Mouse (Mus musculus): ENCODE data around the gene Ranbp3. TPM values are rescaled to one million over a fixed set of nuclear protein-coding genes. Genes with fewer than 3 reads are reported as not detected.
"Not testable (repeated sequence)": the region's sequence is repeated elsewhere in the genome, so short reads cannot be mapped to it uniquely, and the experiment has no call there.

Gene Ranbp3
- 98.4 and 120 TPM in 2 replicates for polyA plus RNA-seq (2012; rRNA removed)

DNA sequence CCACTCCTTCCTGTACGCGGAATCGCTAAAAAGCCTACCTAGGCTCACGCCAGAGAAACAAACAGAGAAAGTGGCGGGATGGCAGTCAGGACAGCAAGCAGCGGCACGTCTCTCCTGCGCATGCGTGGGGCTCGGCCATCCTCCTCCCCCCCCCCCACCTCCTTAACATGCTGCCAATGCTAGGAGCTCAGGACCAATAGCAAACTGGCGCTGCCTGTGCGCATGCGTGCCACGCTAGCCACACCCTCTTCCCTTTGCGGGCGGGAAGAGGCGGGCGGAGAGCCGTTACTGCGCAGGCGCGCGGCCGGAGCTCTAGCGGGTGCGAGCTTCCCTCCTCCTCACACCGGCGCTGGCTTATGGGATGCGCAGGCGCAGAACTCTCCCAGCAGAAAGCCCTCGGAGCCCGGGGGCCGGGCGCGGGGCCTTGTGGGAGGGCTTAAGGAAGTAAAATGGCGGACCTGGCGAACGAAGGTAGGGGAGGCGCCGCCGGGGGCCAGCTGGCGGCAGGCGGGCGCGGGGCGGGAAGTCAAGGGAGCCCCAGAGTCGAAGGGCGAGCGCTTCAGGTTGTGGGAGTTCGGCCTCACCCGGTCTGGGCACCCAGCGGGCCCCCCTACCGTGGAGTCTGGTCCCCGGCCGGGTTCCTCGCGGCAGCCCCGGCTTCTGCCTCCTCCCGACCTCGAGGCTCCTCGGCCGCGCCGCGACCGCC lies at the start of gene Ranbp3:
Gene Ranbp3 (plus strand): TSS at position 354 of the 706 bp plus-strand sequence.
- no peaks in the 10 kb centered on the region for H3K27me3 ChIP-seq (ENCODE audit: control insufficient read depth, insufficient read depth, low read length)
- TF ChIP-seq CTCF (IDR thresholded peaks at IDR 0.05; ENCODE audit: control insufficient read depth, insufficient read depth, insufficient replicate concordance, low read depth, low read length), result no peak
- TF ChIP-seq POLR2A (IDR thresholded peaks at IDR 0.05; ENCODE audit: control insufficient read depth, low read depth, low read length), result peak; percentile 70
- H3K36me3 ChIP-seq (ENCODE audit: control insufficient read depth, insufficient read depth, low read length), result no peaks in the 10 kb centered on the region
- H3K4me3 ChIP-seq (ENCODE audit: control insufficient read depth, low read depth, low read length), result peak within 1 kb of the TSS; percentile 94
- H3K27ac ChIP-seq (ENCODE audit: control insufficient read depth, insufficient read depth, low read depth, low read length), result peak within 1 kb of the TSS; percentile 95
- H3K4me1 ChIP-seq (ENCODE audit: control insufficient read depth, insufficient read depth, low read length), result peaks cover 10% of the 10 kb centered on the region

DNA sequence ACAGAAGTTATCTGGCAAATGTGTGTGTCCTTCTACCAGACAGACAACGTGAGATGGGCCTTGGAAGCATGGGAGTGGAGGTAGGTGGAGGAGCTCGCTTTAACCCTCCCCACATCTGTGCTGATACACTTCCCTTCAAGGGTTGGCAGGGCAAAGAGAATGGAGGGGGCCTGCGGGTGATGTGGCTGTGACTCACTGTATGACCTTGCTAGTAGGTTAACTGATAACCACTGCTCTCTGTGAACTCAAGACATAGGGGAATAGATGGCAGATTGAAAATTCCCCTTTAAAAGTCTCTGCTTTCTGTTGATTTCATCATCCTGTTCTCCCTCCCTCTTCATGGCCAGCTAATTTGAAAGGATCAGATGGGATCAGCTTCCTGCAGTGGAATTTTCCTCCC lies 47.6 kb upstream of the Ranbp3 start:
- H3K36me3 ChIP-seq (ENCODE audit: control insufficient read depth, insufficient read depth, low read length), result no peaks in the 10 kb centered on the region; the same call in 1 of the 2 replicates
- TF ChIP-seq POLR2A (IDR thresholded peaks at IDR 0.05; ENCODE audit: control insufficient read depth, low read depth, low read length), result no peak
- no peak for TF ChIP-seq CTCF (IDR thresholded peaks at IDR 0.05; ENCODE audit: control insufficient read depth, insufficient read depth, insufficient replicate concordance, low read depth, low read length)
- no peak overlapping the region for H3K4me3 ChIP-seq (ENCODE audit: control insufficient read depth, low read depth, low read length)
- peaks cover 15% of the 10 kb centered on the region for H3K4me1 ChIP-seq (ENCODE audit: control insufficient read depth, insufficient read depth, low read length)
- no peak overlapping the region for H3K27ac ChIP-seq (ENCODE audit: control insufficient read depth, insufficient read depth, low read depth, low read length)
- no peaks in the 10 kb centered on the region for H3K27me3 ChIP-seq (ENCODE audit: control insufficient read depth, insufficient read depth, low read length)

DNA sequence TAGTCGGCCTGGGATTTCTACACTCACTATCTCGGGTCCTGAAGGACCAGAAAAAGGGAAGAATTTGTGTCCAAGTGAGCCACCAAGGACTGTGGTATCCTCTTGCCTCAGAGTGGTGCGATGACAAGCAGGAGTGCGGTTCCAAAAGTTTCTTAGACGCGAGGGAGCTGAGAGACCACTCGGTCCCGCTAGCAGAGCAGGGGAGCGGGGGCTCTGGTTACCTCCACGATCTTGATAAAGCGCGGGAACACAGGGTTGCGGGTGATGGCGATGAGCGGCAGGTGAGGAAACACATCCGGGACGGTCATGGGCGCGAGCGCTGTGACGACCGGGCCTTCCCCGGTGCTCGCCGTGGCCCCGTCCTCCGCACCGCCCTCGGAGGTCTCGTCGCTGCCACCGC lies 46.8 kb upstream of the Ranbp3 start:
- peaks cover 15% of the 10 kb centered on the region for H3K4me1 ChIP-seq (ENCODE audit: control insufficient read depth, insufficient read depth, low read length)
- no peak overlapping the region; the same call in 1 of the 2 replicates for H3K27ac ChIP-seq (ENCODE audit: control insufficient read depth, insufficient read depth, low read depth, low read length)
- peak overlapping the region; percentile 93 for H3K4me3 ChIP-seq (ENCODE audit: control insufficient read depth, low read depth, low read length)
- TF ChIP-seq CTCF (IDR thresholded peaks at IDR 0.05; ENCODE audit: control insufficient read depth, insufficient read depth, insufficient replicate concordance, low read depth, low read length), result no peak
- no peak for TF ChIP-seq POLR2A (IDR thresholded peaks at IDR 0.05; ENCODE audit: control insufficient read depth, low read depth, low read length)
- H3K27me3 ChIP-seq (ENCODE audit: control insufficient read depth, insufficient read depth, low read length), result no peaks in the 10 kb centered on the region
- H3K36me3 ChIP-seq (ENCODE audit: control insufficient read depth, insufficient read depth, low read length), result no peaks in the 10 kb centered on the region; the same call in 1 of the 2 replicates

DNA sequence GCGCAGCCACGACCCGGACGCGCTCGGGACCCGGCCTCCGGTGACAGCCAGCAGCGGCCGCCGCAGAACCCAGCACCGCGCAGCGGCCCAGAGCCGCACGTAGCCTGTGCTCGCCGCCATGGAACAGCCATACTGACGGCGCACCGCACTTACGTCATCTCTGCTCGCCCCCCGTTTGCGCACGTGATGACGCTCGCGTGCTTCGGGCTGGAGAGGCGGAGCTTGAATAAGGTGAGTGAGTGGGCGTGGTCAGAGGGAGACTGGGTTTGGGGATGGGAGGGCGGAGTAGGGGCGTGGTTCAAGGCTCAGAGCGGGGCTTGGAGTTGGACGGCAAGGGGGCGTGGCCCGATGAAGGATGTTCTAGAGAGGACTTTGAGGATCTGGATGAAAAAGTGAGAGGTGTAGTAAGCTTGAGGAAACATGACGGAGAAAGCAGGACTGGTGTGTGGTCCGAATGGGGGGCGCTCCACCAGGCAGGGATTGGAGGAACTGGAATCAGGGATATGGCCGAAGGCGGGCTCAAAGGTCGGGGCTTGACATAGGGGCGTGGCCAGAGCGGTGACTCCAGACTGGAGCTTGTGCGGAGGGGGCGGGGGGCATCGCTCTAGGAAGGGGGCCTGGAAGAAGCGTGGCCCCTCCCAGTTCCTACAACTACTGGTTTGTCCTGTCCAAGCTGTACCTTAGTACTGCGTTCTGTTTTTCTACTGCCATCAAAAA lies 46.2 kb upstream of the Ranbp3 start, which contains the start of gene Lonp1:
Gene Lonp1 (minus strand): TSS at position 134 of the 717 bp plus-strand sequence.
- TF ChIP-seq CTCF (IDR thresholded peaks at IDR 0.05; ENCODE audit: control insufficient read depth, insufficient read depth, insufficient replicate concordance, low read depth, low read length), result no peak
- peak; percentile 70; the same call in 1 of the 2 replicates for TF ChIP-seq POLR2A (IDR thresholded peaks at IDR 0.05; ENCODE audit: control insufficient read depth, low read depth, low read length)
- H3K27me3 ChIP-seq (ENCODE audit: control insufficient read depth, insufficient read depth, low read length), result no peaks in the 10 kb centered on the region
- peak within 1 kb of the TSS; percentile 64 for H3K27ac ChIP-seq (ENCODE audit: control insufficient read depth, insufficient read depth, low read depth, low read length)
- H3K4me1 ChIP-seq (ENCODE audit: control insufficient read depth, insufficient read depth, low read length), result peaks cover 15% of the 10 kb centered on the region
- no peaks in the 10 kb centered on the region; the same call in none of the 2 replicates for H3K36me3 ChIP-seq (ENCODE audit: control insufficient read depth, insufficient read depth, low read length)
- peak within 1 kb of the TSS; percentile 93 for H3K4me3 ChIP-seq (ENCODE audit: control insufficient read depth, low read depth, low read length)

DNA sequence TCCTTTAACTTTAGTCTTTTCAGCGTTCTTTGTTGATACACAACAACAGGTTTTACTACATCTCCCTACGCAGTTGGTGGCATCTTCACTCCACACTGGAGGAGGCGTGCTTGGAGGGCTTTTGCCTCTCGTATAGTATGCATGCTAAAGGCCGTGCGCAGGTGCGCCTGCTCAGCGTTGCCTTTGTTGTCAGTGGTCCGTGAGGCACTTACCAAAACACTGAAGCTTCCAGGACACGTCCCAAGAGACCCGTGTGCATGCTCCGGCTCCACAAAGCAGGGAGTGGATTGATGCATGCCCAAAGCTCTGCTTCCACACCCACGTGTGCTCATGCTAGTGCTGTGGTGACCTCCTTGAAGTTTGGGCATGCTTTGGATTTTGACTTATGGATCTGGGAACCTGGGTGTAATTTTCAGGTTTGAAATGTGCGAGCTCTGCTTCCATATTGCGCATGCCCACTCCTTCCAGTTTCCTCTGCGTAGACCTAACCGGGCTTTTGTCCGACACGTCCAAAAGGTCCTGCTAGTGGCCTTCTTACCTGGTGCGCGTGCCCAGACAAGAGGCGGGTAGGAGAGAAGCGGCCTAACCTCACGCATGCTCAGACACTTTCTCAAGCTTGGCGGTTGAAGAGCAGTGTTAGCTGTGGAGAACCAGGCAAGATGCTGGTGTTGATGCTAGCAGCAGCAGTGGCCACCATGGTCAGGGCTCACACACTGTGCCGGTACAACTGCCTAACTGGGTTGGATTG lies 45.4 kb upstream of the Ranbp3 start, which contains the start of gene Catsperd:
Gene Catsperd (plus strand): TSS at position 614 of the 748 bp plus-strand sequence.
- H3K4me1 ChIP-seq (ENCODE audit: control insufficient read depth, insufficient read depth, low read length), result peaks cover 15% of the 10 kb centered on the region
- H3K36me3 ChIP-seq (ENCODE audit: control insufficient read depth, insufficient read depth, low read length), result no peaks in the 10 kb centered on the region; the same call in none of the 2 replicates
- 0 out of 2 replicates have a peak, but pooled peaks have one; percentile 3 for TF ChIP-seq CTCF (IDR thresholded peaks at IDR 0.05; ENCODE audit: control insufficient read depth, insufficient read depth, insufficient replicate concordance, low read depth, low read length)
- peak; percentile 77; the same call in 1 of the 2 replicates for TF ChIP-seq POLR2A (IDR thresholded peaks at IDR 0.05; ENCODE audit: control insufficient read depth, low read depth, low read length)
- no peaks in the 10 kb centered on the region for H3K27me3 ChIP-seq (ENCODE audit: control insufficient read depth, insufficient read depth, low read length)
- peak within 1 kb of the TSS; percentile 93 for H3K4me3 ChIP-seq (ENCODE audit: control insufficient read depth, low read depth, low read length)
- peak within 1 kb of the TSS; percentile 59 for H3K27ac ChIP-seq (ENCODE audit: control insufficient read depth, insufficient read depth, low read depth, low read length)

DNA sequence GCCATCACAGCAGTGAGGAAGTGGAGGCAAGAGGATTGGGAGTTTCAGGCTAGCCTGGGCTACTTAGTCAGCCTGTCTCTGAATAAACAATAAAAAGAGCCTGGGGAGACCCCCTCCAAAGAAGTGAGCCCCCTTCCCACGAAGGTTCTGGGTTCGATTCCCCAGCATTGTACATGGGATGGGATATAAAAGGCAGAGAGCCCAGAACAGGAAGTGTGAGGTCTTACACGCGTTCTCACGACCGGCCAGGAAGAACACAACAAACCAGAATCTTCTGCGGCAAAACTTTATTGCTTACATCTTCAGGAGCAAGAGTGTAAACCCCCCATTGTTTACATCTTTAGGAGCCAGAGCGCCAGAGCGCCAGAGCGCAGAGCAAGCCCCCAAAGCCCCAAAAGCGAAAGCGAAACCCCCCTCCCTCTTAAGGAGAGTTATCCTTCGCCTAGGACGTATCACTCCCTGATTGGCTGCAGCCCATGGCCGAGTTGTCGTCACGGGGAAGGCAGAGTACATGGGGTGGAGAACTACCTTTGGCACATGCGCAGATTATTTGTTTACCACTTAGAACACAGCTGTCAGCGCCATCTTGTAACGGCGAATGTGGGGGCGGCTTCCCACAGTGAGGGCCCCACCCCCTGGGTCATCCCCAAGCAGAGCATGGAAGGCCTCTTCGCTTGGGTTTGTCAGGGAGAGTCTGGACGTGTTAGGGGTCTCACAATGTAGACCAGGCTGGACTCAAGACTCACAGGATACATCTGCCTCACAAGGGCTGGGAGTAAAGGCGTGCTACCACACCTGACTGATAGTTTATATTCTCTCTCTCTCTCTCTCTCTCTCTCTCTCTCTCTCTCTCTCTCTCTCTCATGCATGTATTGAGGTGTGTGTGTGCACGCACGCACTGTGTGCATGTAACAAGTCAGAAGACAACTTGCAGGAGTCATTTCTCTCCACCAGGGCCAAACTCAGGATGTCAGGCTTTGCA lies 43.0 kb upstream of the Ranbp3 start:
- not testable (repeated sequence) for H3K27ac ChIP-seq (ENCODE audit: control insufficient read depth, insufficient read depth, low read depth, low read length); H3K36me3 ChIP-seq (ENCODE audit: control insufficient read depth, insufficient read depth, low read length)

More for the DNA sequence above, 43.0 kb upstream of the Ranbp3 start:
- H3K27me3 ChIP-seq (ENCODE audit: control insufficient read depth, insufficient read depth, low read length); H3K4me3 ChIP-seq (ENCODE audit: control insufficient read depth, low read depth, low read length): not testable (repeated sequence)
- peaks cover 15% of the 10 kb centered on the region for H3K4me1 ChIP-seq (ENCODE audit: control insufficient read depth, insufficient read depth, low read length)
